Mouse (Mus musculus): Measurements from ENCODE around the gene Psmb5. TPM values are rescaled to one million over a fixed set of nuclear protein-coding genes. Genes with fewer than 3 reads are reported as not detected.
A peak's percentile ranks its signal among the peaks of the same experiment; 100 is the strongest.

Psmb5 gene
- polyA plus RNA-seq, 1 experiment from 2014 or later, result 445 TPM

DNA sequence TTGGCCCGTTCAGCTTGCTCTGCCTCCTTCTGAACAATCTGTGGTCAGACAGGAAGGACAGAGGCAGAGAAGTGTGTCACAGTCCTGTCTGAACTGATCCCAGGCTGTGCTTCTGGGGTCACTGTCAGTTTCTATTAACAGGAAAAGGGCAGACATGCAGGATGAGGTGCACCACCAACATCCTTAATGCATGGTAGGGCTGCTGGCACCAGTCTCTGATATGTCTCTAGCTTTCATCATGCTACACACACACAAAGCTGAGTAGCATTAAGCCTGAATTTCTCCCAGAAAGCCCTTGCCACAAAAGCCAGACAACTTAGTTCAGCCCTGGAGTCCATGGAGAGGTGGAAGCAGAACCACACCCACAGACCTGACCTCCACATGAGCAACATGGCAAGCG is 25.2 kb upstream of the Psmb5 start:
- WGBS, result 82% methylated on average over 2 of the region's 2 CpGs
- no peak overlapping the region for H3K4me3 ChIP-seq
- H3K9me3 ChIP-seq, result no peaks in the 10 kb centered on the region
- no peak overlapping the region for H3K9ac ChIP-seq
- H3K4me1 ChIP-seq, result peaks cover 25% of the 10 kb centered on the region
- no peak overlapping the region for H3K4me2 ChIP-seq
- H3K27me3 ChIP-seq (replicated peaks), result no peaks in the 10 kb centered on the region
- H3K27ac ChIP-seq, result 0 out of 2 replicates have a peak overlapping the region, but pooled peaks have one; percentile 26
- no peak for ATAC-seq (replicated peaks)
- H3K36me3 ChIP-seq (replicated peaks), result peaks cover 56% of the 10 kb centered on the region

DNA sequence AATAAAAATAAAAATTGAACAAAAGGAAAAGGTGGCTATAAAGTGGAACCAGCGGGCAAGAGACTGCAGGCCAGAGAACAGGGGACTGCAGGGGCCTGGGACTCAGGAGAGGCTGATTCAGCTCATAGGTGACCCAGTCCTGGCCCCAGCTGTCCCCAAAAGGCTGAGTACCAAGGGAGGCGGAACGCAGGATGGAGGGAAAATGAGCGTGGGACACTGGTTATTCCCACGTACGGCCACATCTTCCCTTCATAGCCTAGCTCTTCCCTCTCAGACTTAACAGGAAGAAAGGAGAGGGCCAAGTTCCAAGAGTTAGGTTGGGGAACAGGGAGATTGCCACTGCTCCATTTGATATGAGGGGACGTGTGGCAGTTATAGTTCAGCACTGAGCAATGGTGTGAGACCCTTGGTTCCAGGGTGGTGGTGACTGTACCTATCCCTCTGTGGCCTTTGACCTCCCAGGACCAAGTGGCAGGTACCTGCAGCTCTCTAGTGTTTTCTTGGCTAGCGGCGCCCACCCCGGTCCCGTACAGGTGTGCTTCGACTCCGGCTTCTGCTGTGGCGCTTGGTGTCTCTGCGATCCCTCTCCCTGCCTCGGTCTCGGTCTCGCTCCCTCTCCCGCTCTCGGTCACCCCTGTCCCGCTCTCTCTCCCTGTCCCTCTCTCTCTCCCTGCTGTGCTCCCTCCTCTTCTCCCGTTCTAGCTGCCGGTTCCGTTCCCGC is 24.6 kb upstream of the Psmb5 start:
- no peak for ATAC-seq (replicated peaks)
- H3K4me1 ChIP-seq, result peaks cover 23% of the 10 kb centered on the region
- H3K36me3 ChIP-seq (replicated peaks), result peaks cover 53% of the 10 kb centered on the region
- WGBS, result 77% methylated on average over 25 of the region's 25 CpGs
- no peak overlapping the region for H3K9ac ChIP-seq
- no peaks in the 10 kb centered on the region for H3K27me3 ChIP-seq (replicated peaks)
- H3K4me3 ChIP-seq, result no peak overlapping the region
- peak overlapping the region; percentile 91 for H3K27ac ChIP-seq
- no peak overlapping the region for H3K4me2 ChIP-seq
- H3K9me3 ChIP-seq, result no peaks in the 10 kb centered on the region

DNA sequence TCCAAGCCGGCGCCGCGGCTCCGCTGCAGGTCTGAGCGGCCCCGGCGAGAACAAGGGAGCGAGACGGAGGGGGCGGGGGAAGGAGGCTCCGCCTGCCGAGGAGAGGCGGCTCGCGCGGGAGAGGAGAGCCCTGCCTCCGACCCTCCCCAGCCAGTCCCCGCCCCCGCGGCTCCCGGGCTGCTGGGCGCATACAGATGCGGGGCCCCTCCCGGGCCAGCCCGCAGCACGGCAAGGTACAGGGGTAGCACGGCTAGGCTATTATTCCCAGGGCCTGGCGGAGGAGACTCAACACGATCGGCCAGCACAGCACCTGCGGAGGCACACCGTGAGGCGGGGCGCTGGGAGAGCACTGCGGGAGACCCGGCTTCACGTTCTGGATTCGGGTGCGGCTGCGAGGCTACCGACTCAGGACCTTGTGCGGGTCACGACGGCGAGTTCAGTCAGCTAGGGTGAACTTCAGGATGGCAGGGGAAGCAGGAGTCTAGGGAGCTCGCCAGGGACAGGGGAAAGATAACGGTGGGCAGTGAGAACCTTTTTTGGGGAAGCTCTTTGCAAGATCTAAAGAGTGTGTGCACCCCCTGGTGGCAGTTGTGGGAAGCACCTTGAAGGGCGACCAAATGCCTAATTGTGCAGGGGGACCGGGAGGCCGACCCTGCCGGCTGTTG is 23.6 kb upstream of the Psmb5 start, which contains the start of gene Cdh24:
Gene Cdh24 (minus strand): TSS at position 60 of the 665 bp plus-strand sequence.
- Histone ChIP-seq H3K9ac (peak within 1 kb of the TSS; percentile 91), H3K4me1 (peaks cover 23% of the 10 kb centered on the region), H3K36me3 (replicated peaks) (peaks cover 46% of the 10 kb centered on the region), H3K4me3 (peak within 1 kb of the TSS; percentile 60), H3K27ac (peak within 1 kb of the TSS; percentile 91), H3K4me2 (peak within 1 kb of the TSS; percentile 92), H3K27me3 (replicated peaks) (no peaks in the 10 kb centered on the region), H3K9me3 (no peaks in the 10 kb centered on the region)
- peak; percentile 92 for ATAC-seq (replicated peaks)
- WGBS, result under 1% methylated on average over 51 of the region's 52 CpGs

DNA sequence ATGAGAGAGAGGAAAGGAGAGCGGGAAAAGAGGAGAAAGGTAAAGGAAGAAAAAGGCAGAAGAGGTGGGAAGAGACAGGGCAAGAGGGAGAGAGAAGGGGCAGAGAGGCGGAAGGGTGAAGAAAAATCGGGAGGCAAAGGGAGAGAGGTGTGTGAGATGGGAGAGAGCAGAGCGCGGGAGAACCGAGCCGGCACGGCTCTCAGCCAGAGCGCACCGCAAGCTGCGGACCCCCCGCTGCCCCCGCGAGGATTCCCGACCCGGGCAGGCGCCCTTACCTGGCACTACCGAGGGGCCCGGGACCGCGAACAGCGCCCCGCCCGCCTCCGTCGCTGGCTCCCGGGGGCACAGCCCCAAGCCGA is 23.1 kb upstream of the Psmb5 start, which contains the start of gene Gm17606:
Gene Gm17606 (plus strand): TSS at position 7 of the 359 bp plus-strand sequence.
- Histone ChIP-seq H3K4me2 (peak within 1 kb of the TSS; percentile 92), H3K36me3 (replicated peaks) (peaks cover 44% of the 10 kb centered on the region), H3K9me3 (no peaks in the 10 kb centered on the region), H3K27me3 (replicated peaks) (no peaks in the 10 kb centered on the region), H3K27ac (peak within 1 kb of the TSS; percentile 91), H3K4me3 (peak within 1 kb of the TSS; percentile 60), H3K4me1 (peaks cover 23% of the 10 kb centered on the region), H3K9ac (peak within 1 kb of the TSS; percentile 91)
- under 1% methylated on average over 28 of the region's 28 CpGs for WGBS
- no peak for ATAC-seq (replicated peaks)

DNA sequence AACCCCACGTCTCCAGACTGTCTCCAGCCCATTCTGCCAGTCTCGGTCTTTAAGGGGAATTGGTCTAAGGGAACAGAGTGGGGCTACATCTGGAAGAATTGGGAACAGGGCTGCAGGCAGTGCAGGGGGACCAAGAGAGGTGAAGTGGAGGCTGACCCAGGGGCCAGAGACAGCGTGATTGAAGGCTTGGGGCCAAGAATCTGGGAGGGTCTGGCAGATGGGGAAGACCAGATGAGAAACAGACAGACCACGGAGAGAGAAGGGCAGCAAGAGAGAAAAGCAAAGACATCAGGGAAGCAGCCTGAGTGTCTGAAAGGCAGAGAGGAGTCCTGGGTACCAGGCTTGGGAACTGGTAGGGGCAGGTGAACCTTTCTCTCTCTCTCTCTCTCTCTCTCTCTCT is 22.3 kb upstream of the Psmb5 start:
- no peak for ATAC-seq (replicated peaks)
- WGBS, result 15% methylated on average over 4 of the region's 4 CpGs
- Histone ChIP-seq H3K27ac (no peak overlapping the region), H3K9me3 (no peaks in the 10 kb centered on the region), H3K4me3 (peak overlapping the region; percentile 60), H3K4me2 (peak overlapping the region; percentile 92), H3K4me1 (peaks cover 23% of the 10 kb centered on the region), H3K27me3 (replicated peaks) (no peaks in the 10 kb centered on the region), H3K9ac (peak overlapping the region; percentile 26; the same call in 1 of the 2 replicates), H3K36me3 (replicated peaks) (peaks cover 40% of the 10 kb centered on the region)

DNA sequence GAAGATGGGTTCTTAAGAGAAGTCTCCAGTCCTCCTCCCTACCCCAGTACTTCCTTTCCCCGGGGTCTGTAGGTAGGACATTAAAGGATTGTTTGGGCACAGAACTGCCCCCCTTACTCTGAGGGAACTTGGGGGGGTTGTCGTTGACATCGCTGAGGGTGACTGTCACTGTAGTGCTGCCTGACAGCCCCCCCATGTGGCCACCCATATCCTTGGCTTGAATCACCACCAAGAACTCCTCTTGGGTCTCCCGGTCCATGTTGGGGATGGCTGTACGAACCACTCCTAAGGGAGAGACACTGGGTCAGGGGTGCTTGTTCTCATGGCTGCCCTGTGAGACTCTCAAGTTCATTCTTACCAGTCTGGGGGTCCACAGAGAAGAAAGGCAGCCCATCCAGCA is 20.4 kb upstream of the Psmb5 start:
- Histone ChIP-seq H3K36me3 (replicated peaks) (peaks cover 26% of the 10 kb centered on the region), H3K27ac (no peak overlapping the region), H3K9me3 (no peaks in the 10 kb centered on the region), H3K4me3 (no peak overlapping the region), H3K4me2 (peak overlapping the region; percentile 92; the same call in 1 of the 2 replicates), H3K27me3 (replicated peaks) (no peaks in the 10 kb centered on the region), H3K9ac (no peak overlapping the region), H3K4me1 (peaks cover 23% of the 10 kb centered on the region)
- no peak for ATAC-seq (replicated peaks)
- 82% methylated on average over 5 of the region's 5 CpGs for WGBS

DNA sequence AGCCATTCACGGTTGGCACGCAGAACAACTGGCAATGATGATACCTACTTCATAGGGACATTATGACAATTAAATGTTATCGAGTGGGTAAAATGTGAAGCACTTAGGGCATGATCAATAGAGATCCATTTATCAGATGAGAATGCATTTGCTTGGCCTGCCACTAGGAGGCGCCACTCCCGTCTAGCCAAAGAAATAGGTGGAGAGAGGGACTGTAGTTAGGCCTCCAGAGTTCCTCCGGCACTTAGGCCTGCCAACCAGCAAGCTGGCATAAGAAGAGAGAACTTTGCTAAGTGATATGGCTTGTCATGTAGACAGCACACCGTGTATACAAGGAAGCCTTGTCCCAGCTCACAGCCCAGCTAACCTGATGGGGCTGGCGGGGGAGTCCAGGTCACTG is 19.1 kb upstream of the Psmb5 start:
- Histone ChIP-seq H3K27me3 (replicated peaks) (no peaks in the 10 kb centered on the region), H3K27ac (no peak overlapping the region), H3K9ac (no peak overlapping the region), H3K36me3 (replicated peaks) (peaks cover 25% of the 10 kb centered on the region), H3K9me3 (no peaks in the 10 kb centered on the region), H3K4me3 (no peak overlapping the region), H3K4me1 (peaks cover 20% of the 10 kb centered on the region), H3K4me2 (no peak overlapping the region)
- ATAC-seq (replicated peaks), result no peak
- 47% methylated on average over 8 of the region's 8 CpGs for WGBS

DNA sequence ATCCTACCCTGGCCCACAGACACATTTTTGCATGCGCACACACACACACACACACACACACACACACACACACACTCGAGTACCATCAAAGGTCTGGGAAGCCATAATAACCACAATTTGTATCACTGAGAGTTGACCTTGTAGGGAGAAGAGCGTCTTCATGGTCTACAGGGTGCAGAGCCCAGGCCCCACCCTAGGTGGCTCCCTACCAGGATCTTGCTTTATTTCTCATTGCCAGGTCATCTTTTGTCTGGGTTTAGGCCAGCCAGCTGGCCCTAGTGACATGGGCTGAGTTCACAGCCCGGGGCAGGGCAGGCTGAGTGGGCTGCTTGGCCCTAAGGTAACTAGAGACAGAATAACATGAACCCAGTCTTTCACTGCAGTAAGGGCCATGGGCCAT is 16.4 kb upstream of the Psmb5 start:
- no peak overlapping the region for H3K4me2 ChIP-seq
- no peak overlapping the region for H3K27ac ChIP-seq
- peaks cover 7% of the 10 kb centered on the region for H3K4me1 ChIP-seq
- no peak overlapping the region for H3K4me3 ChIP-seq
- ATAC-seq (replicated peaks), result no peak
- no peaks in the 10 kb centered on the region for H3K27me3 ChIP-seq (replicated peaks)
- H3K9ac ChIP-seq, result no peak overlapping the region
- peaks cover 30% of the 10 kb centered on the region for H3K36me3 ChIP-seq (replicated peaks)
- 83% methylated on average over 4 of the region's 4 CpGs for WGBS
- no peaks in the 10 kb centered on the region for H3K9me3 ChIP-seq

DNA sequence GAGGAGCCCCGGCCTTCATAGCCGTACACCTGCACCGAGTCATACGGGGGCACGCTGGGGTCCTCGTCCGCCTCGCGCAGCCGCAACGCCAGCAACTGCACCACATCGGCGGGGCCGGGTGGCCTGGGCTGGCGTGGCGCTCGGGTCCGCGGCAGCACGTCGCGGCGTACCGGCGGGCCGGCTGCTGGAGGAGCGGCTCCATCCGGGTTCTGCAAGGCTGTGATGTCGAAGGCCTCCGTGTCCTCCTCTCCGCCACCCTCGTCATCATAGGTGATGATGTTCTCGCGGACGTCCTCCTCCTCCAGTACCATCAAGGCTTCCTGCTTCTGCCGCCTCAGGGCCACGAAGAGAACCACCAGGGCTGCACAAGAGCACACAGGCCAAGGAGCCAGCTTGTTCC is 14.4 kb upstream of the Psmb5 start:
- Histone ChIP-seq H3K36me3 (replicated peaks) (peaks cover 28% of the 10 kb centered on the region), H3K9me3 (no peaks in the 10 kb centered on the region), H3K9ac (no peak overlapping the region), H3K4me2 (no peak overlapping the region), H3K4me3 (no peak overlapping the region), H3K27ac (no peak overlapping the region), H3K27me3 (replicated peaks) (no peaks in the 10 kb centered on the region), H3K4me1 (no peaks in the 10 kb centered on the region)
- no peak for ATAC-seq (replicated peaks)
- WGBS, result 91% methylated on average over 37 of the region's 37 CpGs

DNA sequence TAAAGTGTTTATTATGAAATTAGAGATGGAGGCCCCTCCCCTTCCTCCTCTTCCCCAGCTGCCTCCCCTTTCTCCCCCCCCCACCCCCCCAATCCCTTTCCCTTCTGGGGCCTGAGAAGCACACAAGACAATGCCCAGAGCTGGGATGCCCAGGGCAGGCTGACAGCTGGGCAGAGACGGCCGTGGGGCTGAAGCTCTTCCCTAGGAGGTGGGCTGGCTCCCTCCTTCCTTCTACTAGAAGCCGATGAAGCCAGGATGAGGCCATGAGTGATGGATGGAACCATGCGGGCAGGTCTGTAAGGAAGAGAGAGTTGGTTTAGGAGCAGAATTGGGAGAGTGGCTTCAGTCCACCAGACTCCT is 13.4 kb upstream of the Psmb5 start:
- H3K36me3 ChIP-seq (replicated peaks), result peaks cover 27% of the 10 kb centered on the region; the same call in 1 of the 2 replicates
- no peaks in the 10 kb centered on the region for H3K9me3 ChIP-seq
- WGBS, result 63% methylated on average over 4 of the region's 4 CpGs
- H3K4me2 ChIP-seq, result no peak overlapping the region
- no peaks in the 10 kb centered on the region for H3K4me1 ChIP-seq
- H3K27me3 ChIP-seq (replicated peaks), result no peaks in the 10 kb centered on the region
- no peak overlapping the region for H3K27ac ChIP-seq
- no peak overlapping the region for H3K4me3 ChIP-seq
- ATAC-seq (replicated peaks), result no peak
- H3K9ac ChIP-seq, result no peak overlapping the region

DNA sequence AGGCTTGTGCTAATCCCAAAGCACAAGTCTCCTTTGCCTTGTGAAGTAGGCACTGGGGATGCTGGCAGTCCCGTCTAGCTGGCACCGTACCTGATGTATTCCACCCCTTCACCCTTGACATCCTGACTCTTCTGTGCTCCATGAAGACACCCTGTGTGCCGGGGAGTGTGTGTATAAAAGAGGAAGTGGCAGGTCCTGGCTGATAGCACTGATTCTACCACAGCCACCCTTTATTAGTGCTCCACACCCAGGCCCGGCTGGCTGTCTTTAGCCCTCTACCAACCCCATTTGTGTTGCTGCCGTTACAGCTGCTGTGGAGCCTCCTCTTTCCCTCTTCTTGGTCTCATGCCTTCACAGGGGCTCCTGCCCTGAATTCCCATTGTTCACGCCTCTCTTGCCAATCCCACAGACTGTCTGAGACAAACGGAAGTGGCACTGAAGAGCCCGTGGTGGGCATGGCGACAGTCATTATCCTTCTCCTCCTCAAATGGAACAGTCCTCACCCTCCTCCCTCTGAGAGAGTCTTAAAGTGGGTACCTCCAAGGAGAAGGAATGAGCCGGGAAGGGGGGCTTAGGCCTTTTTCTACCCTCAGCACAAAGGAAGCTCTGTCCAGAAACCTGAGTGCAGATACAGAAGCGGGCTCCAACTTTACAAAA is 12.9 kb upstream of the Psmb5 start:
- Histone ChIP-seq H3K9ac (no peak overlapping the region; the same call in 1 of the 2 replicates), H3K27ac (0 out of 2 replicates have a peak overlapping the region, but pooled peaks have one; percentile 12), H3K4me1 (no peaks in the 10 kb centered on the region), H3K4me3 (no peak overlapping the region), H3K36me3 (replicated peaks) (peaks cover 22% of the 10 kb centered on the region; the same call in 1 of the 2 replicates), H3K9me3 (no peaks in the 10 kb centered on the region), H3K4me2 (no peak overlapping the region), H3K27me3 (replicated peaks) (no peaks in the 10 kb centered on the region)
- ATAC-seq (replicated peaks), result no peak
- 72% methylated on average over 11 of the region's 11 CpGs for WGBS

DNA sequence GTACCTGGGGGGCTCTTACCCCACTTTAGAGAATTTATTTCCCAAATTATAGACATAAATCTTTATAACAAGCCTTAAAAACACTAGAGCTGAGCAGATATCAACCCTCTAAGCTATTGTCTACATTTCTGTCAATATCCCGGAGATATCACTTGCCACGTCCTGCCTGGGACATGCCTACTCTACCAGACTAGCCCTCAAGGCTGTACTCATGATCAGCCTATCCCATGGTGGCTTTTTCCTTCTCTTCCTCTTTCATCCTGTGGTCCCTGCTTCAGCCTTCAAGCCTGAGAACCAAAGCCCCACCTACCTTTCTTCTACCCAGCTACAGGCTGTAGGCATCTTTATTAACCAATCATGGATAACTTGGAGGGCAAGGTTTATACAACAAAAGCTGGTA is 12.0 kb upstream of the Psmb5 start:
- 88% methylated on average over 2 of the region's 2 CpGs for WGBS
- peaks cover 20% of the 10 kb centered on the region; the same call in 1 of the 2 replicates for H3K36me3 ChIP-seq (replicated peaks)

More for the DNA sequence above, 12.0 kb upstream of the Psmb5 start:
- no peaks in the 10 kb centered on the region for H3K27me3 ChIP-seq (replicated peaks)
- H3K9ac ChIP-seq, result no peak overlapping the region
- no peak overlapping the region for H3K4me2 ChIP-seq
- H3K9me3 ChIP-seq, result no peaks in the 10 kb centered on the region
- no peaks in the 10 kb centered on the region for H3K4me1 ChIP-seq
- H3K4me3 ChIP-seq, result no peak overlapping the region
- H3K27ac ChIP-seq, result no peak overlapping the region
- no peak for ATAC-seq (replicated peaks)
